Mouse (Mus musculus): Measurements from ENCODE around the gene Bag6.

Gene Bag6

DNA sequence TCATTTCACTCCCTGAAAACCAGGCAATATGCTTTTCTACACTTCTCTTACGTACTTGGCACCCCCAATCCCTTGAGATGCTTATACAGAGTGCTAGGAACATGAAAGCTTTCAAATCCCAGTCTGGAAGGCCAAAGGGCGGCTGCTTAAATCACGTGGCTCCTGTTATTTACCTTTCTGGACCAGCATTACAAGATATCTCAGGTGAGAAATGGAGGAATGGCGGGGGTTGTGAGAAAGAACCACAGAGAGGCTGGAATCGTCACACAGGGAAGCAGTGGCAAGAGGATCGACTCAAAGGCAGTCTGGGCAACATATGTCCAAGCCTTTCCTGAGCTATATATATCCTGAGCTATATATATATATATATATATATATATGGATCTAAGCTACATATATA lies 9.4 kb upstream of the Bag6 start:
- CTCF ChIA-PET, result interaction anchor here in 3 of 4 experiments (0.6 to 1.9 kb wide), 12 partner anchors 41 to 812 kb away, joined by 3 to 9 read pairs (median 4); partner anchors contain the start of gene Ltb (in 1 of the 3)
- POLR2A ChIA-PET, result interaction anchor here (0.6 to 4.1 kb wide), 48 partner anchors 9 to 177 kb away, joined by 3 to 27 read pairs (median 6); partner anchors contain the start of genes Ddah2 (in 2 of the 4), Ddx39b (in 2 of the 4), Msh5 (in 2 of the 4) and Abhd16a (in 1 of the 4)

DNA sequence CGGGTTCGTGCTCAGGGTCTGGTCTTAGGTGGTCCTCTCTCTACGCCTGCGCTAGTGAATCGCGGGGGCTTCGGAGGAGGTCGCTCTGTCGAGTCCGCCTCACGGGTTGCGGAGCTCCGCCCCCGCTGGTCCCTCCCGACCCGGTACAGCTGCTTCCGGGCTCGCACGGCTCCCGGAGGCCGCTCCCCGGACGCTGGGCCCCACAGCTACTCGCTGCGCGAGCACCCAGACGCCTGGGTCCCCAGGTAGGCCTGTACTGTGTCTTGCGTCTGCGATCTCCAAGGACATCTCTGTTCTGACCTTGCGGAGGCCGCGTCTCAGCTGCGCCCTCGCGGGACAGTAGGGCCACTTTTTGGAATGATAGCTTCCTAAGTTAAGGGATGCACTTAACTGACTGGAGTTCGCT lies 8.8 kb upstream of the Bag6 start, which contains the start of gene D17H6S53E:
D17H6S53E (plus strand) TSS at position 168 of the 406 bp plus-strand sequence.
- POLR2A ChIA-PET, result interaction anchor here (0.6 to 4.1 kb wide), 53 partner anchors 8 to 228 kb away, joined by 3 to 27 read pairs (median 4); partner anchors contain the start of genes Ddah2 (in 2 of the 4), Ddx39b (in 2 of the 4), Msh5 (in 2 of the 4) and Abhd16a (in 1 of the 4)
- CTCF ChIA-PET, result interaction anchor here (0.5 to 1.9 kb wide), 13 partner anchors 40 to 813 kb away, joined by 3 to 13 read pairs (median 4); partner anchors contain the start of gene Ltb (in 1 of the 4)

DNA sequence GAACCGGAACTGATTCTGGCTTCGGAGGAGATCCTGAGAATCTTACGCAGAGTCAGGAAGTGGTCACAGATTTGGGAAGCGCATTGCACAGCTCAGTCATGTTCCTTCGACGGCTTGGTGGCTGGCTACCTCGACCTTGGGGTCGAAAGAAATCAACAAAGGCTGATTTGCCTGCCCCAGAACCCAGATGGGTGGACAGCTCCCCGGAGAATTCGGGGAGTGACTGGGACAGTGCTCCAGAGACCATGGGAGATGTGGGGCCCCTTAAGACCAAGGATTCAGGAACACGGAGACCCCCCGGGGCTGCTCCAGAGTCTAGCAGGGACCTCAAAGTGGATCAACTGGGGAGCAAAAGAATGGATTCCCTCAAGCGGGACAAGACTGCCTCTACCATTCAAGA lies 8.0 kb upstream of the Bag6 start:
- ChIA-PET CTCF (interaction anchor here in 3 of 4 experiments (0.6 to 1.9 kb wide), 7 partner anchors 17 to 106 kb away, joined by 3 to 9 read pairs (median 3); no protein-coding TSS in a partner anchor), POLR2A (interaction anchor here (0.6 to 4.1 kb wide), 32 partner anchors 8 to 229 kb away, joined by 3 to 27 read pairs (median 7); partner anchors contain the start of genes Ddx39b (in 2 of the 4), C2 (in 1 of the 4), Ddah2 (in 1 of the 4) and Ehmt2 (in 1 of the 4))

DNA sequence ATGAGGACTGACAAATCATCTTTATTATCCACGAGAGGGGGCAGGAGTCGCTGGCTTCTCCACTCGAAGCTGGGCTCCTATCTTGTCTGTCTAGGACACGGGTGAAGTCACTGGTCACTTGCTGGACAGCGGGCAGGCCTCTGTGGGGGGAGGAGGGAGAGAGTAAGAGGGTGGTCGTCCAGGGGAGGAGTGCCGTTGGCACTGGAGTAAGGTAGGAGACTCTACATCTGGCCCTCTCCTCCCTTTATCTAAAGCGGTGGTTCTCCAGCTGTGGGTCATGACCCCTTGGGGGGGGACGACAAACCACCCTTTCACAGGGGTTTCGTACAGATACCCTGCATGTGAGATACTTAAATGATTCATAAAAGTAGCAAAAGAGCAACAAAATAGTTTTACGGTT lies 6.0 kb upstream of the Bag6 start:
- CTCF ChIA-PET, result interaction anchor here in 2 of 4 experiments (0.7 to 0.9 kb wide), 2 partner anchors 174 to 197 kb away, joined by 4 to 5 read pairs; no protein-coding TSS in a partner anchor

DNA sequence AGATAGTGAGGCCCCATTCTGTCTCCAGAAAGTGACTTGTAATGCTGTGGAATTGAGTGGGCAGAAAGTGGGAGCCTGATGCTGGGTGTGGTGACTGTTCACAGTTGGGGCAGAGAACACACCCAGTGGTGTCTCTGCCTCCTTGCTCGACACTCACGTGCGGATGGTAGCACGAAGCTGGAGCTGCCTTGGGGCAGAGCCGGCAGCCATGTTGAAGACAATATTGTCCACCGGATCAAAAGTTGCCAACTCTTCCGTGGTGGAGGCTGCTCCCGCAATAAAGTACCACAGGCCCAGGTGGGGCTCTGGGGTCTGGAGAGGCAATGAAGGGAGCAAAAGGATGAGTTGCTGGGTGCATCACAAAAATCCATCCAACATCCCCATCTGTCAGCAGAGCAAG lies 3.9 kb upstream of the Bag6 start:
- CTCF ChIA-PET, result interaction anchor here in 3 of 4 experiments (0.6 to 2.0 kb wide), 6 partner anchors 9 to 114 kb away, joined by 3 to 6 read pairs (median 4); partner anchors contain the start of genes Csnk2b (in 1 of the 3) and Gpank1 (in 1 of the 3)
- POLR2A ChIA-PET, result interaction anchor here in 3 of 4 experiments (0.6 to 5.2 kb wide), 35 partner anchors 8 to 206 kb away, joined by 3 to 56 read pairs (median 4); partner anchors contain the start of genes Csnk2b (in 3 of the 3), Ddx39b (in 3 of the 3), Gpank1 (in 3 of the 3) and Atp6v1g2 (in 1 of the 3)

More for the DNA sequence above, 6.0 kb upstream of the Bag6 start:
- POLR2A ChIA-PET, result interaction anchor here in 2 of 4 experiments (0.9 to 5.2 kb wide), 11 partner anchors 8 to 164 kb away, joined by 3 to 56 read pairs (median 23); partner anchors contain the start of genes Csnk2b (in 2 of the 2), Ddx39b (in 2 of the 2) and Gpank1 (in 2 of the 2)

DNA sequence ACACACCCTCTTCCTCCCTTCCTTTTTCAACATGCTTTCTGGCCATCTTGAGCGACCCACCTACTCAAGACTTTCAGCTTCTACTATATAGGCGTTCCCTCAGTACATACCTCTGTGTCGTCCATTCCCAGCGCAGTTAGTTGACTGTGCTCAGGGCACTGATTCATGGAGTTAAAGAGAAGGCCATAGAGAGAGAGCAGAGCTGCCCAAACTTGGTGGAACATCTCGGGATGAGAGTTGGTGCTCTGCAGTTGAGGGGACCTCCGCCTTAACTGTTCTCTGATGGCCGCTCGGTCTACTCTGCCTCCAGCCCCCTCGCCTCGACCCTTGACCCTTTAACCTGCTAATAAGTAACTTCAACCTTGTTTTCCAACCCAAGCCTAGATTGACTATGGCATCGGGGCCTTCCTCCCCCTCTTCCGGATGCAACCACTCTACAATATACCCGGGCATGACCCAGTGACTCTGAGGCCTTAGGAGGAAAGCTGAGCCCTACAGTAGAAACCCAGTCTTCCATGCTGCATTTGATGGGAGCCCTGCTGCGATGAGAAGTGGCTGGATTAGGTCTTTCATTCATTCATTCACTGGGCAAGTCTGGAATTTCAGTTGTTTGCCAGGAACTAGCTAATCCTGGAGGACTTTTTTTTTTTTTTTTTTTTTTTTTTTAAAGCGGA lies 3.3 kb upstream of the Bag6 start, which contains the start of gene Apom:
Apom (minus strand) TSS at position 551 of the 674 bp plus-strand sequence.
- ChIA-PET POLR2A (interaction anchor here (0.6 to 5.2 kb wide), 42 partner anchors 9 to 487 kb away, joined by 3 to 56 read pairs (median 4); partner anchors contain the start of genes Csnk2b (in 3 of the 4), Ddx39b (in 3 of the 4), Gpank1 (in 3 of the 4) and Ddah2 (in 1 of the 4)), CTCF (interaction anchor here (0.6 to 2.0 kb wide), 10 partner anchors 9 to 123 kb away, joined by 3 to 8 read pairs (median 4); partner anchors contain the start of genes Csnk2b (in 3 of the 4) and Gpank1 (in 2 of the 4))

DNA sequence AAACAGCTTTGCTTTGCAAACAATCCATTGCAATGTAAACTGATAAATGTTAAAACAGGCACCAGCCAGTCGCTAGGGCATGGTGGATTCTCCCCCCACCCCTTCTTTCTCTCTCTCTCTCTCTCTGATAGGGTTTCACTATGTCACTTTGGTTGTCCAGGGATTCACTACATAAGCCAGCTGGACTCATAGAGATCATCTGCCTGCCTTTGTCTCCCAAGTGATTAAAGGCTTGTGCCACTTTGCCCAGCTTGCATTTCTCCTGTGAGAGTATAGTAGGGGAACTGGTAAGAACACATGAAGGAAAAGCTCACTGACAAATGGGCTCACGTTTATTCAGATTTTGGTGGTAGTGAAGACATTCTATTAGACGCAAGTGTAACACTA lies 2.8 kb upstream of the Bag6 start:
- CTCF ChIA-PET, result interaction anchor here (0.6 to 1.5 kb wide), 7 partner anchors 8 to 123 kb away, joined by 3 to 8 read pairs (median 4); partner anchors contain the start of genes Csnk2b (in 2 of the 4) and Gpank1 (in 1 of the 4)
- POLR2A ChIA-PET, result interaction anchor here (0.6 to 5.2 kb wide), 37 partner anchors 8 to 488 kb away, joined by 3 to 56 read pairs (median 4); partner anchors contain the start of genes Ddx39b (in 3 of the 4), Csnk2b (in 2 of the 4), Gpank1 (in 2 of the 4) and Ddah2 (in 1 of the 4)

DNA sequence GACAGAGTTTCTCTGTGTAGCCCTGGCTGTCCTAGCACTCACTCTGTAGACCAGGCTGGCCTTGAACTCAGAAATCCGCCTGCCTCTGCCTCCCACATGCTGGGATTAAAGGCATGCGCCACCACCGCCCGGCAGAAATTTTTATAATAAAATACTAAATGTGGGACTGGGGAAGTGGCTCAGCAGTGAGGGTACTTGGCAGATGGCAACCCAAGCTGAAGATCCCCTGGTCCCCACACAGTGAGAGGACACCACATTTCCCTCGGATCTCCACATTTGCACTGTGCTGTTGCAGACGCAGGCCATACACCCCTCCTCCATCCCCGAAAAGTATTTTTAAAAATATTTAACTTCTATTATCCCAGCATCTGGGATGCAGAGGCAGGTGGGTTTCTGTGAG lies 1.5 kb upstream of the Bag6 start:
- CTCF ChIA-PET, result interaction anchor here in 1 of 4 experiments (0.6 kb wide), 1 partner anchor 35 kb away, joined by 3 read pairs; no protein-coding TSS in a partner anchor
- POLR2A ChIA-PET, result interaction anchor here in 2 of 4 experiments (1.5 to 5.2 kb wide), 8 partner anchors 12 to 181 kb away, joined by 5 to 56 read pairs (median 25); partner anchors contain the start of genes Csnk2b (in 2 of the 2), Ddx39b (in 2 of the 2) and Gpank1 (in 2 of the 2)

DNA sequence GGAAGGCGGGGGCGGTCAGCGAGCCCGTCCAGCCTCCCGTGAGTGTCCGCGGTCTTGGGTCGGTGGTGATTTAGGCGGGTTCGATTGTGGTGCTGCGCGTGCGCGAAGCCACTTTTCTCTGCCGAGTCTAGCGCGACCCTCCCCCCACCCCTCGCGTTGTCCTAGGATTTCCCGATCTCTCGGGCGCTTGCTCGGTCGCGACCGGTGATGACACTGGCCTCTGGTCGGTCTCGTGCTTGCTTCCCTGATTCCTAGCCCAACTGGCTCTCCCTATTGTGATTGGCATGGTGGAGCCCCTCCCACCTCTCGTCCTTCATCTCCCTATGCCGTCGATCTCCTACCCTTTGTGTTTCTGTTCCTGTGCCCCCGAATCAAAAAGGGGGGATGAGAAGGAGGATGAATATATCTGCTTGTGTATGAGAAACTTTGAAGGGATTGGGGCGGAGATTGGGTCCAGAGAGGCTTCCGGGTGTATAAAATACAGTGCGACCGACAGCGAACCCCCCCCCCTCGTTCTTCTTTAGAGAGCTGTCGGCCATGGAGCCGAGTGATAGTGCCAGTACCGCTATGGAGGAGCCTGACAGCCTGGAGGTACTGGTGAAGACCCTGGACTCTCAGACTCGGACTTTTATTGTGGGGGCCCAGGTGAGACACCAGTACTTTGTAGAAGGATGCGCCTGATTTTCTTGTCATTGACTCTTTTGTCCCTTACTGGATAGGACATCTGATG lies 778 bp downstream of the Bag6 start:
- CTCF ChIA-PET, result interaction anchor here in 1 of 4 experiments (0.6 kb wide), 2 partner anchors 107 to 174 kb away, joined by 3 to 4 read pairs; no protein-coding TSS in a partner anchor
- POLR2A ChIA-PET, result interaction anchor here (0.6 to 21.3 kb wide), 16 partner anchors 9 to 183 kb away, joined by 3 to 561 read pairs (median 3); partner anchors contain the start of genes Prrc2a (in 2 of the 4), Csnk2b (in 1 of the 4), D17H6S53E (in 1 of the 4) and Ddx39b (in 1 of the 4)

DNA sequence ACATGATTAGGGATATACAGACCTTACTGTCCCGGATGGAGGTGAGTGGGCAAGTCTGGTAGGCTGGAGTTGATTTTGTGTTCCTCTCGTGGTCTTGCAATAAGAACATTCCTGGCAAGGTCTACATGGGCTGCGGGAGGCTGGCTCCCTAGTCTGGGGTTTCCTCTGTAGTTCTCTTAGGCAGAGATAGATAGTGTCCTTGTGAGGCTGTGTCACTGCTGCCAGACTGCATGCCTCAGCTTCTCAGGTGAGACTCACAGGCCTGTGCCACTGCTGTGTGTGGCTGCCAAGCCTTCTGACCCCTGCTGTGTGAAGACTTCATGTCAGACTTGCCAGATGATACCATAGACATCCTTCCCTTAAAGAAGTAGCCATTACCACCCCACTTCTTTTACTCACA lies 4.3 kb downstream of the Bag6 start:
- CTCF ChIA-PET, result interaction anchor here in 1 of 4 experiments (0.6 kb wide), 1 partner anchor 51 kb away, joined by 3 read pairs; no protein-coding TSS in a partner anchor
- POLR2A ChIA-PET, result interaction anchor here (1.0 to 21.3 kb wide), 17 partner anchors 9 to 135 kb away, joined by 3 to 561 read pairs (median 7); partner anchors contain the start of genes Csnk2b (in 2 of the 4), D17H6S53E (in 2 of the 4), Gpank1 (in 2 of the 4) and Prrc2a (in 2 of the 4)

DNA sequence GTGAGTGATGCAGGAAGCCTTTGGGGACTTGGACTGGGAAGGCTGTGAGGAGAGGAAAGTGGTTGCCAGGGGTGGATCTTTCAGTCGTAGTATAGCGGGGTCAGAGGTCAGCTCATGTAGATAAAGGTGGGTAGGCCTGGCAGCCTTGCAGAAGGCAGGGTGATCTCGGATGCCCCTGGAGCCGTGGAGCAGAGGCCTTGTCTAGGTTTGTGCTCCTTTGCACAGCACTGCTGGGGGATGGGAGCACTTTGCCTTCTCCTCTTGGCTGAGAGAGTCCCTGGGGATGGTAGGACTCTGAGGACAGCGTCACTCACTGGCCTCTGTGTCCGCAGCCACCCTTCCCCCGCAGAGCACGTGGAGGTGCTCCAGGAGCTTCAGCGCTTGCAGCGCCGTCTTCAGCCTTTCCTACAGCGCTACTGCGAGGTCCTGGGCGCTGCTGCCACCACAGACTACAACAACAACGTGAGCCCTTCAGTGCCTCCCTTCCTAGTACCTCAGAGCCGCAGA lies 5.6 kb downstream of the Bag6 start:
- ChIA-PET POLR2A (interaction anchor here in 3 of 4 experiments (0.6 to 21.3 kb wide), 11 partner anchors 9 to 103 kb away, joined by 3 to 561 read pairs (median 4); partner anchors contain the start of genes D17H6S53E (in 2 of the 3), Prrc2a (in 2 of the 3), Apom (in 1 of the 3) and Csnk2b (in 1 of the 3)), CTCF (interaction anchor here in 1 of 4 experiments (0.6 to 0.8 kb wide), 2 partner anchors 9 to 28 kb away, joined by 5 read pairs; partner anchors contain the start of gene Apom)

DNA sequence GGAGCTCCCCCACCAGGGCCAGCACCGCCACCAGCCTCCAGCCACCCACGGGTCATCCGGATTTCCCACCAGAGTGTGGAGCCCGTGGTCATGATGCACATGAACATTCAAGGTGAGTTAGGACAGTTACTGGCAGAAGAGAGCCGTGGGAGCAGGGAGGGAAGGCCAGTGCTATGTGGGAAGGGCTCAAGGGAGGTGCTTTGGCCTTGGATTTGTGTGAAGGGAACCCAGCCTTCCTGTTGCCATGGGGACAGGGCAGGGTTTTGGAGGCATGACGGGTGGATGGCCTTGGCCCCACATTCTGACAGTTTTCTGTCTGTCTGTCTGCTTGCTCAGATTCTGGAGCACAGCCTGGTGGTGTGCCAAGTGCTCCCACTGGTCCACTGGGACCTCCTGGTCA lies 7.0 kb downstream of the Bag6 start:
- CTCF ChIA-PET, result interaction anchor here in 1 of 4 experiments (1.3 kb wide), 1 partner anchor 27 kb away, joined by 5 read pairs; no protein-coding TSS in a partner anchor
- POLR2A ChIA-PET, result interaction anchor here in 2 of 4 experiments (0.6 to 21.3 kb wide), 16 partner anchors 10 to 189 kb away, joined by 3 to 561 read pairs (median 6); partner anchors contain the start of genes Apom (in 2 of the 2), Csnk2b (in 2 of the 2), D17H6S53E (in 2 of the 2) and Ddx39b (in 2 of the 2)

DNA sequence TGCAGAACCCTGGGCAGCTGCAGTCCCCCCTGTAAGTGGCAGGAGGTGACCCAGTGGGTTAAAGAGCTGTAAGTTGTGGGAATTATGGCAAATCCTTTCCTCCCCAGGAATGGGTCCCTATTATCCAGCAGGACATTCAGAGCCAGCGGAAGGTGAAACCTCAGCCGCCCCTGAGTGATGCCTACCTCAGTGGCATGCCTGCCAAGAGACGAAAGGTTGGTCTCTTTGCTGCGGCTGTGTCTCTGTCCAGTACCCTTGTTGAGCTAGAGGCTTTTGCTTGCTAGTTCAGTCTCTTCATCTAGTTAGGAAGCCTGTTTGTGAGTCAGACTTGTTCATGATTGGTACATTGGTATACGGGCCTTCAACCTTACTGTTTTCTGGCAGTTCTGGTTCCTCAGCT lies 11.2 kb downstream of the Bag6 start:
- POLR2A ChIA-PET, result interaction anchor here (0.5 to 24.1 kb wide), 35 partner anchors 0 to 196 kb away, joined by 3 to 561 read pairs (median 6); partner anchors contain the start of genes Apom (in 3 of the 4), Prrc2a (in 3 of the 4), D17H6S53E (in 2 of the 4) and Csnk2b (in 1 of the 4)

DNA sequence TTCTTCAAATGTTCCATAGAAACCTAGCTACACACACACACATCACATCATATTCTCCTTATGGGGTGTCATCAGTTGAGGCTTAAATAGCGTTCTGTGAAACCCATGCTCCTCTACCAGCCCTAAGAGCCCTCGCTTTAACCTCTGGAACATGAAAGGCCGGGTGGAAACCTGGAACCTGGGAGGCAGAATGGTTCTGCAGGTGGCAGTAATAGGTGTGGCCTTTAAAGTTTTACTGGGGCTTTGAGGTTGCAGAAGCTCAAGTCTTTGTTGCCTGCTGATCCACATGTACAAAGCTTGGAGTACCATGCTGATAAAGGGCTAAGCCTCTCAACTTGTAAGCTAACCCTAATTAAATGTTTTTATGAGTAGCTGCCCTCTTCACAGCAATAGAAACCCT lies 12.4 kb downstream of the Bag6 start:
- POLR2A ChIA-PET, result interaction anchor here (0.6 to 24.1 kb wide), 41 partner anchors 1 to 197 kb away, joined by 3 to 561 read pairs (median 7); partner anchors contain the start of genes D17H6S53E (in 4 of the 4), Ddx39b (in 3 of the 4), Prrc2a (in 3 of the 4) and Apom (in 2 of the 4)
- CTCF ChIA-PET, result interaction anchor here in 1 of 4 experiments (0.6 to 0.9 kb wide), 2 partner anchors 21 to 111 kb away, joined by 4 read pairs; no protein-coding TSS in a partner anchor

More for the DNA sequence above, 11.2 kb downstream of the Bag6 start:
- CTCF ChIA-PET, result interaction anchor here in 1 of 4 experiments (0.6 to 0.8 kb wide), 2 partner anchors 23 to 156 kb away, joined by 3 read pairs; no protein-coding TSS in a partner anchor

DNA sequence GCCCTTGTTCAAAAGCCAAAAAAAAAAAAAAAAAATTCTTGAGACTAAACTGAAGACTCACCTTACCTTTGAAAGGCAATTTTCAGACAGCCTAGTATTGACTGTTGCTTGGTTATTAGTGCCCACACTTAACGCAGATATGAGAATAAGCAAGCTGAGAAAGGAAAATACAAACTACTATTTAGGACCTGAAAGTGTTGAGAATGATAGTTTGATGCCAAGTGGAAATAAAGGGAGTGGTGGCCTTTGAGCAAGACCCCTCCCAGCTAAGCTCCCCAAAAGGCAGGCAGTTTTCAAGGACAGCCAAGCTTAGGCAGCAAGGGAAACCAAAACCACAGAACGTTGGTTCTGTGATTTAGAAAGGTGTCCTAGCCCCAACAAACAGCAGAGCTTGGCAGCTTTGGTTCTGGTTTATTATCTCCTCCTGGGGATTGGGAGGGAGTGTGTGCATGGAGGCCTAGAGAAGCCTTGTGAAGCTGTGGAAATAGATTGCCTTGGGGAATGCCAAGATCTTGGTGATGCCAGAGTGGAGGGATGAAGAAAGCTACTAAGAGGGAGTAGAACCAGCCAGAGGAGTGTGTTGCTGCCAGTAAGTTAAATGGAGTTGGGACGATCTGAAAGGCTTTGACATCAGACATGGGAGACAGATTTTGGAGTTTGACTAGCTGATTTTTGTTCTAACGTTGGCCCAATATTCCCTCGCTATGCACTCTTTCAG lies 13.1 kb downstream of the Bag6 start:
- ChIA-PET POLR2A (interaction anchor here (0.6 to 24.1 kb wide), 43 partner anchors 2 to 555 kb away, joined by 3 to 561 read pairs (median 5); partner anchors contain the start of genes D17H6S53E (in 3 of the 4), Ddx39b (in 3 of the 4), Apom (in 2 of the 4) and Csnk2b (in 2 of the 4)), CTCF (interaction anchor here in 1 of 4 experiments (0.6 to 1.2 kb wide), 3 partner anchors 19 to 111 kb away, joined by 3 to 4 read pairs (median 4); no protein-coding TSS in a partner anchor)
